Mouse (Mus musculus) hindbrain, embryonic 11.5 days (tissue): ENCODE results near the gene Ndufs1. TPM values are rescaled to one million over a fixed set of nuclear protein-coding genes. Genes with fewer than 3 reads are reported as not detected.

Experiments used
- ATAC-seq: fragments of 200-750 bp; cut with Nextera tagmentation; 2 replicates; pipeline ENCODE4 v1.8.0; 2017; ENCODE audit warnings: mild to moderate bottlenecking, moderate TSS enrichment, moderate library complexity; ENCODE audit not compliant: low FRiP score
- DNase-seq: peaks from one replicate; pipeline ENCODE4 v3.0.0-alpha.2; 2015; ENCODE audit warnings: low spot score
- H3K27ac ChIP-seq: fragments of 300-500 bp; sonication (generic); 2 replicates; pipeline ENCODE4 v1.5.1; 2014; ENCODE audit warnings: mild to moderate bottlenecking, low read depth, low read length
- H3K27me3 ChIP-seq: fragments of 300-500 bp; sonication (generic); 2 replicates; pipeline ENCODE4 v1.6.1; 2014; ENCODE audit warnings: mild to moderate bottlenecking, low read length, moderate library complexity, mixed read lengths; ENCODE audit not compliant: control insufficient read depth, insufficient read depth
- H3K36me3 ChIP-seq: fragments of 300-500 bp; sonication (generic); 2 replicates; pipeline ENCODE4 v1.6.1; 2014; ENCODE audit warnings: mild to moderate bottlenecking, low read length, moderate library complexity, mixed read lengths; ENCODE audit not compliant: control insufficient read depth, insufficient read depth
- H3K4me1 ChIP-seq: fragments of 300-500 bp; sonication (generic); replicated peaks from 2 replicates; pipeline ENCODE4 v1.6.1; 2014; ENCODE audit warnings: low read length, mixed read lengths; ENCODE audit not compliant: control insufficient read depth, insufficient read depth
- H3K4me2 ChIP-seq: fragments of 300-500 bp; sonication (generic); replicated peaks from 2 replicates; pipeline ENCODE4 v1.6.1; 2014; ENCODE audit warnings: mild to moderate bottlenecking, low read depth, low read length
- H3K4me3 ChIP-seq: fragments of 300-500 bp; sonication (generic); 2 replicates; pipeline ENCODE4 v1.5.1; 2014; ENCODE audit warnings: low read depth, low read length
- H3K9ac ChIP-seq: fragments of 300-500 bp; sonication (generic); 2 replicates; pipeline ENCODE4 v1.6.1; 2014; ENCODE audit warnings: low read depth, low read length
- H3K9me3 ChIP-seq: fragments of 300-500 bp; sonication (generic); 2 replicates; pipeline ENCODE4 v1.6.1; 2016; ENCODE audit warnings: low read length; ENCODE audit not compliant: control insufficient read depth
- WGBS: fragments of 180-500 bp; shearing (Covaris S2); extraction: QIAGEN DNeasy Blood & Tissue Kit; methylation state at CpG from one replicate; pipeline ENCODE4 v1.1.7; 2014; 5-methylcytosine and 5-hydroxymethylcytosine counted together
- polyA plus RNA-seq: library from polyadenylated mRNA; unstranded; fragments of >200 nt; fragmentation: Nextera tagmentation; extraction: Ambion mirVana; gene quantifications from 2 replicates; pipeline ENCODE4 v1.2.1, GENCODE M21; 2014

Ndufs1 gene
- polyA plus RNA-seq, 1 experiment from 2014 or later, result 135 TPM

DNA sequence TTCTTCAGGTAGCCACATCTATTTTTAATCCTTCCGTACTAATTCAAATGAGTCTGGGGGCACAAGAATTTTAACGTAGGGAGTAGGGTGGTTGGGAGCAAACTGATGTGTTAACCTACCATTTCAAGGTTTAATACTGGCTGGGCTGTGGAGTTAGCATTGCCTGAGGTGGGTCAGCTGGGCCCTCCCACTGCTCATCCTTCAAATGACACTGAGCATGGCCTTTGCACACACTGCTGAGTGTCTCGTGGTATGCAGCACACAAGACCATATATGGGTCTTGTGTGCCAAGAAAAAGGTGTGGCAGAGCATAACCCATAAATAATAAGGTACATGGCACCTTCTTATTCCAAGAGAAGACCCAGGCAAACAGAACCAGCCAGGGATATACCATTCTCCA, 31.0 kb upstream of the Ndufs1 start:
- WGBS, result 85% methylated on average over 3 of the region's 3 CpGs
- no peak overlapping the region for H3K4me2 ChIP-seq
- no peaks in the 10 kb centered on the region for H3K9me3 ChIP-seq
- no peaks in the 10 kb centered on the region for H3K27me3 ChIP-seq
- H3K4me3 ChIP-seq, result no peak overlapping the region
- peaks cover 4% of the 10 kb centered on the region for H3K4me1 ChIP-seq
- no peak overlapping the region for H3K9ac ChIP-seq
- DNase-seq (no peak), ATAC-seq (no peak)
- no peak overlapping the region for H3K27ac ChIP-seq
- no peaks in the 10 kb centered on the region for H3K36me3 ChIP-seq

DNA sequence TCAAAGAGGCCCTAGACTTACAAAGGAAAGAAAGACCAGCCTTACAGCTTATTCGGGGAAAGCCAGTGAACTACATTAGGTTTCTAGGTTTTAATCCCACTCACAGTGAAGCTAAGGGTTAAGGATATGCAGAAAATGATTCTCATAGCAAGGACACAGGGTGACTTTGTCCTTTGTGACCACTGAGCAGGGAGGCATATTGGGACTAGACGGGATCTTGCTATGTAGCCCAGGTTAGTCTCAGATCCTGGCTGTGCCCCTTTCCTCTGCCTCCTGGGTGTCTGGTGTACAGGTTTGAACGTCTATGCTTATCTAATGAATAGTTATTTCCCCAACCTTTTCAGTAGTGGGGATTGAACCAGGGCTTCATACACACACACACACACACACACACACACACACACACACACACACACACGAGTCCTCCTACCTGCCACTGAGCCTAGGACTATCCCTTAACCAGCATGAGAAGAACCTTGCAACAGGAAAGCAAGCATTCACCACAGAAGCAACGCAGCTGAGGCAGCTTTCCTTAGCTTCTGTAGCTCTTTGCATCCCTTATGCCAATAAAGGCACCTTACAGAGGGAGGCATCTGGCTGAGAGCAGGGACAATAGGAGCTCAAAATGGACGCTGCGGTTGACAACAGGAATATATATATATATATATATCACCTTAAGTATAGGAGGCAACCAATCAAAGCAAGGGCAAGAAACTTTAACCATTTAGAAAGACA, 28.2 kb upstream of the Ndufs1 start:
- H3K36me3 ChIP-seq, result no peaks in the 10 kb centered on the region
- no peaks in the 10 kb centered on the region for H3K9me3 ChIP-seq
- 33% methylated on average over 7 of the region's 7 CpGs for WGBS
- peaks cover 4% of the 10 kb centered on the region for H3K4me1 ChIP-seq
- no peak overlapping the region for H3K4me3 ChIP-seq
- DNase-seq (no peak), ATAC-seq (peak; percentile 55)
- no peak overlapping the region for H3K4me2 ChIP-seq
- H3K9ac ChIP-seq, result 0 out of 2 replicates have a peak overlapping the region, but pooled peaks have one; percentile 15
- peak overlapping the region; percentile 75 for H3K27ac ChIP-seq
- H3K27me3 ChIP-seq, result no peaks in the 10 kb centered on the region

DNA sequence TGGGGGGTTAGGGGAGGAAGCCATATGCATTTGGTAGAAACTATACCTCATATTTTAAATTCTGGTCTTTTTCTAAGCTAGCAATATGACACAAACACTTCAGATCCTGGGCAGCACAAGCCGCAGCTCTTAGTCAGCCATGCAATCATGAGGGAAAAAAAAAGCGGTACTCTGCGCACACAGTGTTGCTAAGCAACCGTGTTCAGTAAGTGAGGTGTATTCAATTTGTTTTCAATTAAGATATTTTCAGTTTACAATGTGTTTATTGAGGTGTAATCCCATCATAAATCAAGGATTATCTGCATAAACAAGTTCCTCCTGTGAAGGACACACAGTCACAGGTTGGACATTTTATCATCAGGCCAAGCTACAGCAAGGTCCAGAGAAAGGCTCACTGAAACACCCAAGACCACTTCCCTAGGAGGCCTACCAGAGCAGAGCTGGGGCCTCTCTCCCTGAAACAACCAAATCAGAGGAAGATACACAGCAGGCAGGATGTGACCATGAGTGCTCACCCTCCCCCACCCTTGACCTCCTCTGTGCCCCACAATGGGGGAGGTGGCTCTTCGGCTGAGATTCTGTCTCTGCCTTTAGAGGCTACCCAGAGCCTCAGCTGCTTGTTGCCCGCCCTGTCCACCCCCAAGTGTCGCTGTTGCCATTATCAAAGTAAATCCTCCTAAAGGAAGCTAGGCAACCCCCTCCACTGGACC, 27.5 kb upstream of the Ndufs1 start:
- ATAC-seq (peak; percentile 92), DNase-seq (peak; percentile 77)
- H3K27ac ChIP-seq, result peak overlapping the region; percentile 75
- peaks cover 4% of the 10 kb centered on the region for H3K4me1 ChIP-seq
- H3K9me3 ChIP-seq, result no peaks in the 10 kb centered on the region
- H3K4me3 ChIP-seq, result no peak overlapping the region
- no peaks in the 10 kb centered on the region for H3K36me3 ChIP-seq
- no peak overlapping the region for H3K9ac ChIP-seq
- no peak overlapping the region for H3K4me2 ChIP-seq
- 14% methylated on average over 7 of the region's 7 CpGs for WGBS
- no peaks in the 10 kb centered on the region for H3K27me3 ChIP-seq

DNA sequence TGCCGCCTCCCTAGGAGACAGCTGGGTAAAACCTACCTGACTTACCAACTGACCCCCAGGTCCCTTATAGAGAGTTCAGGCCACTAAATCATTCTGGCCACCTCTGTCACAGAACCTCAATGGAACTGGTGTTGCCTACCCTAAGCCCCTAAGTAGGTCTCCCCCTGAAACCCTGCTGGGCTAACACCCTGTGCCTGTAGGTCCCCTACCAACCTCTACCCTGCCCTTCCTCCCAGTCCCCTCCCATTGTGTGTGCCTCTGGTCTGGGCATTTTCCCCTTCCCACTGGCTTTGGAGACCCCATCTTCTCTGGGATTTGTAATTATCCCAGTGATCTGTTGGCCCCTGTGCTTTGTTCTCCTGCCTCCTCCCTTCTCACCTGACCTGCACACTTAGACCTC, 26.8 kb upstream of the Ndufs1 start:
- Histone ChIP-seq H3K4me3 (no peak overlapping the region), H3K9me3 (no peaks in the 10 kb centered on the region), H3K27me3 (no peaks in the 10 kb centered on the region), H3K36me3 (no peaks in the 10 kb centered on the region), H3K9ac (no peak overlapping the region), H3K4me1 (peaks cover 4% of the 10 kb centered on the region), H3K27ac (peak overlapping the region; percentile 75), H3K4me2 (no peak overlapping the region)
- DNase-seq (no peak), ATAC-seq (no peak)
- 85% methylated on average over 1 of the region's 1 CpGs for WGBS

DNA sequence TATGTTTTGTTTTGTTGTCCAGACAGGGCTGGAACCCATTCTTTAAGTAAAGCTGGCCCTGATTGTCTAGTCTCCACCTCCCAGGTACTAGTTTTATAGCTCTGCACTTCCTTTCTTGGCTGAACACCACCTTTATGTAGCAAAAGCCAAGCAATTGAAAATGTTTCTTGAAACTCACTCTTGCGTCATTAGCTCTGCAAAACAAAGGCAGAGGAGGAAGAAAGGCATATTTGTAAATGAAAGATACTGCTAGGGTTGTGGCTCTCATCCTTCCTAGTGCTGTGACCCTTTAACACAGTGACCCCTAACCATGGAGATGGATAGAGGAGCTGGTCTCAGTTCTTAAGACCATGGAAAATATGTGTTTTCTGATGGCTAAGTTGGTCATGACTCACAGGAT, 25.0 kb upstream of the Ndufs1 start:
- 54% methylated on average over 1 of the region's 1 CpGs for WGBS
- H3K9ac ChIP-seq, result no peak overlapping the region
- H3K9me3 ChIP-seq, result no peaks in the 10 kb centered on the region
- peaks cover 4% of the 10 kb centered on the region for H3K4me1 ChIP-seq
- DNase-seq, result no peak
- no peak overlapping the region for H3K4me3 ChIP-seq
- no peak overlapping the region for H3K27ac ChIP-seq
- no peak overlapping the region for H3K4me2 ChIP-seq
- no peak for ATAC-seq
- H3K36me3 ChIP-seq, result no peaks in the 10 kb centered on the region
- no peaks in the 10 kb centered on the region for H3K27me3 ChIP-seq

DNA sequence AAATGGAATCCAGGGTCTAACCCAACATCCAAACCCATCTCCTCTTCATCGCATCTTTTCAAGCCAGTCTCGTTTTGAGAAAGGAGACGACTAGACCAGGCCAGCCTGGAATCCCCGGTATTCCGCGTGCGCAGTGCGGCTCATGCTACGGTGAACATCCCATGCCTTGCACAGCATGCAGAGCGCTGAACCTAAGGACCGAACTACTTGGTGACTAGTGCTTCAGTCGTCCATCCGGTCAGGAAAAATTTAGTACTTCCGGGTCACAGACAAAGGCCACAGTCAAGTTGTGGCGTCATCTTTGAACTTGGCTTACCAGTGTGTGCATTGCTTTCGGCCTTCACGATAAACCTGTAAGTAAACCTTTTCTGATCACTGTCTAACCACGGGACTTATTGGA, 23.7 kb upstream of the Ndufs1 start:
- H3K9ac ChIP-seq, result no peak overlapping the region
- ATAC-seq, result no peak
- no peak overlapping the region for H3K4me2 ChIP-seq
- H3K27me3 ChIP-seq, result no peaks in the 10 kb centered on the region
- WGBS, result 92% methylated on average over 18 of the region's 18 CpGs
- no peak for DNase-seq
- no peak overlapping the region for H3K4me3 ChIP-seq
- H3K4me1 ChIP-seq, result peaks cover 4% of the 10 kb centered on the region
- H3K9me3 ChIP-seq, result no peaks in the 10 kb centered on the region
- H3K27ac ChIP-seq, result no peak overlapping the region
- no peaks in the 10 kb centered on the region for H3K36me3 ChIP-seq

DNA sequence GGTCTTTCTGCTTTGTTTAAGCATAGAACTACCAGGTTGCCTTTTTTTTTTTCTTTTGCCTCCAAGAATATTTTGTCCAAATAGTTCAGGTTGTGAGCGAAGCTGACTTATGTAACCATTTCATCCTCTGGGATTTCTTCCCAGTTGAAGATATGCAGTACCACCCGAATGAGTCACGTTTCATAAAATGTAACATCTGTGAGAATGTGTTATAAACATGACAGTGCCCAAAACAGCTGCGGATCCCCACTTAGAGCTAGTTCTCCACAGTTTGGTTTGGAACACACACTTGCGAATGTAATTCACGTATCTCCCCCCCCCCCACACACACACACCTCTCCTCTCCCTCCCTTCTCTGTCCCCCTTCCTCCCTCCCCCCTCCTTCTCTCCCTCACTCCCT, 22.8 kb upstream of the Ndufs1 start:
- Histone ChIP-seq H3K4me1 (peaks cover 2% of the 10 kb centered on the region; the same call in 1 of the 2 replicates), H3K9me3 (no peaks in the 10 kb centered on the region), H3K9ac (no peak overlapping the region), H3K27ac (no peak overlapping the region), H3K27me3 (no peaks in the 10 kb centered on the region), H3K4me2 (no peak overlapping the region), H3K4me3 (no peak overlapping the region), H3K36me3 (no peaks in the 10 kb centered on the region)
- DNase-seq (no peak), ATAC-seq (no peak)
- 91% methylated on average over 6 of the region's 6 CpGs for WGBS

DNA sequence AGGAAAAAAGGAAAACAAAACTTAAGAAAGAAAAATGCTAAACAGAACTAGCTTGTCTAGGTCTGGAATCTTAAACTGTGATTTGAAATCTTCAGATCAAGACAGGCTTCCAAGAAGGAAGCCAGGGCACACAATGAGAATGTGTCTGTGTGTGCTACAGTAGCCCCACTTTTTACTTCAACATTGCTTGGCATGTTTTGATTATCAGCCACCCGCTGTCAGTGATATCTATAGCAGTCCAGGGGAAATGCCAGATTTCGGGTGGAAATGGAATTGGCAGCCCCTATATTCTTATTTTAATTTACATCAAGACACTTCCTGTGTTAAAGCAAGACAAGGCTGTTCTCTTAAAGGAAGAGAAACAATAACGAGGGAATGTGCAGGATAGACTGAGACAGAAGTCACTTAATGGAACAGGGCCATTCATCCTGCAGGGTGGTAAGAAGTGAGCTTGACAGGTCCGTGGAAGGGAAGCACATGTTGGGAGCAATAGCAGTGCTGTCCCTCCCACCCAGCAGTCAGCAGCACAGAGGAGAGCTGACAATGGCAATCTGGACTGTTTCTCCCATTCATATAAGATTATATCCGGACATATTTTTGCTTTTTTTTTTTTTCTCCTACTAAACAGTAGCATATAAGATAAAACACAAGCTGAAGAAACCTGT, 19.3 kb upstream of the Ndufs1 start:
- H3K4me3 ChIP-seq, result no peak overlapping the region
- no peak overlapping the region for H3K27ac ChIP-seq
- H3K4me2 ChIP-seq, result no peak overlapping the region
- no peaks in the 10 kb centered on the region for H3K9me3 ChIP-seq
- no peak overlapping the region for H3K9ac ChIP-seq
- ATAC-seq (no peak), DNase-seq (no peak)
- no peaks in the 10 kb centered on the region for H3K36me3 ChIP-seq
- no peaks in the 10 kb centered on the region for H3K4me1 ChIP-seq
- WGBS, result 74% methylated on average over 5 of the region's 5 CpGs
- no peaks in the 10 kb centered on the region for H3K27me3 ChIP-seq
